Mouse (Mus musculus): ENCODE measurements around the gene Armt1. TPM values are rescaled to one million over a fixed set of nuclear protein-coding genes. Genes with fewer than 3 reads are reported as not detected.
A peak's percentile ranks its signal among the peaks of the same experiment; 100 is the strongest.

Armt1 gene
- polyA plus RNA-seq, 1 experiment from 2014 or later = 21.1 TPM

- Histone ChIP-seq H3K27me3 (ENCODE audit: insufficient read depth, low read length) (no peaks in the 10 kb centered on the region), H3K4me3 (ENCODE audit: low read depth, low read length) (no peak overlapping the region), H3K36me3 (ENCODE audit: insufficient read depth) (no peaks in the 10 kb centered on the region), H3K27ac (ENCODE audit: low read depth) (no peak overlapping the region), H3K9me3 (ENCODE audit: low read depth, low read length) (no peaks in the 10 kb centered on the region), H3K4me2 (no peak overlapping the region), H3K4me1 (ENCODE audit: insufficient read depth) (no peaks in the 10 kb centered on the region), H3K9ac (no peak overlapping the region)
- no peak for TF ChIP-seq CTCF (IDR thresholded peaks at IDR 0.05; ENCODE audit: low read depth)
- 50% methylated on average over 1 of the region's 1 CpGs for WGBS
- DNase-seq = no peak
- no peak for ATAC-seq (ENCODE audit: insufficient read depth)
These were observed 59.8 kb downstream of the Armt1 start for GRCm38 (mm10) chr10:4492045-4492444.

DNA sequence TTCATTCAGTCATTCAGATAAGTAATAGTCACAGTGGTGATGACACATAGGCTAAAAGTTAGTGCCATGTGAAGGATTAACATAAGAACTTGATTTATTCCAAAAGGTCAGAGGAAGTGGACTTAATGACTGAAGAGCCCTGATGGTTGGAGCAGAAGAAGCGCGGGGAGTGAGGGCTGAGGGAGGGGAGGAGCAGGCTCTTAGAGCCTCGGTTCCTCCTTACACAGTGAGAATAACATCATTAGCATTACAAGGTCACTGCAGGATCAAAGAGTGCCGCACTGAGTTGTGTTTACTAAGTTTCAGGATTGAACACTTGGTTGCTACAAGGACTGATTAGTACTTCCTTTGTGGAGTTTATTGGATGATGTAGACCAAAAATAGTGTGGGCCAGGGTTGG, 60.6 kb downstream of the Armt1 start:
- Histone ChIP-seq H3K27ac (ENCODE audit: low read depth) (no peak overlapping the region), H3K9ac (no peak overlapping the region), H3K9me3 (ENCODE audit: low read depth, low read length) (no peaks in the 10 kb centered on the region), H3K4me1 (ENCODE audit: insufficient read depth) (no peaks in the 10 kb centered on the region), H3K4me3 (ENCODE audit: low read depth, low read length) (no peak overlapping the region), H3K36me3 (ENCODE audit: insufficient read depth) (no peaks in the 10 kb centered on the region), H3K27me3 (ENCODE audit: insufficient read depth, low read length) (no peaks in the 10 kb centered on the region), H3K4me2 (no peak overlapping the region)
- WGBS = 12% methylated on average over 4 of the region's 4 CpGs
- ATAC-seq (ENCODE audit: insufficient read depth) (no peak), DNase-seq (no peak)
- TF ChIP-seq CTCF (IDR thresholded peaks at IDR 0.05; ENCODE audit: low read depth) = no peak

GRCm38 (mm10) chr10:4503251-4503650, 71.0 kb downstream of the Armt1 start:
- Histone ChIP-seq H3K27ac (ENCODE audit: low read depth) (no peak overlapping the region), H3K4me1 (ENCODE audit: insufficient read depth) (no peaks in the 10 kb centered on the region), H3K36me3 (ENCODE audit: insufficient read depth) (no peaks in the 10 kb centered on the region), H3K4me3 (ENCODE audit: low read depth, low read length) (no peak overlapping the region), H3K4me2 (no peak overlapping the region), H3K27me3 (ENCODE audit: insufficient read depth, low read length) (no peaks in the 10 kb centered on the region), H3K9ac (no peak overlapping the region), H3K9me3 (ENCODE audit: low read depth, low read length) (no peaks in the 10 kb centered on the region)
- no peak for TF ChIP-seq CTCF (IDR thresholded peaks at IDR 0.05; ENCODE audit: low read depth)
- WGBS = 70% methylated on average over 8 of the region's 8 CpGs
- ATAC-seq (ENCODE audit: insufficient read depth) = no peak
- peak; percentile 76 for DNase-seq

Other genes with a start within 250 kb of the Armt1 start
- 58.9 and 63.9 TPM in 2 replicates for gene Akap12, start 166.1 kb upstream of the Armt1 start, polyA plus RNA-seq (2014; fragmentation: Nextera tagmentation; extraction: Ambion mirVana)
- 17.3 and 18.1 TPM in 2 replicates for gene Zbtb2, start 44.4 kb upstream of the Armt1 start, polyA plus RNA-seq (2014; fragmentation: Nextera tagmentation; extraction: Ambion mirVana)
- 46.0 and 46.3 TPM in 2 replicates for gene Rmnd1, start 79 bp upstream of the Armt1 start, polyA plus RNA-seq (2014; fragmentation: Nextera tagmentation; extraction: Ambion mirVana)
- 0.12 TPM in 2 replicates for gene Ccdc170, start 50.0 kb downstream of the Armt1 start, polyA plus RNA-seq (2014; fragmentation: Nextera tagmentation; extraction: Ambion mirVana)
- gene Esr1, start 179.1 kb downstream of the Armt1 start, polyA plus RNA-seq (2014; fragmentation: Nextera tagmentation; extraction: Ambion mirVana) = 0.05 and 0.16 TPM in 2 replicates

Data from lung, embryonic 14.5 days (tissue).